Mouse (Mus musculus): ENCODE measurements at regions not wholly inside any gene's neighbourhood (a gene's known extent, or its start where the extent isn't known, plus 50 kb on each side); places are given as distances from the start of the nearest gene placed in this dataset.
A peak's percentile ranks its signal among the peaks of the same experiment; 100 is the strongest.

- DNase-seq, result no peak
Measured at GRCm38 (mm10) chr7:133223948-133224652, 99.9 kb upstream of the Ctbp2 start.

DNA sequence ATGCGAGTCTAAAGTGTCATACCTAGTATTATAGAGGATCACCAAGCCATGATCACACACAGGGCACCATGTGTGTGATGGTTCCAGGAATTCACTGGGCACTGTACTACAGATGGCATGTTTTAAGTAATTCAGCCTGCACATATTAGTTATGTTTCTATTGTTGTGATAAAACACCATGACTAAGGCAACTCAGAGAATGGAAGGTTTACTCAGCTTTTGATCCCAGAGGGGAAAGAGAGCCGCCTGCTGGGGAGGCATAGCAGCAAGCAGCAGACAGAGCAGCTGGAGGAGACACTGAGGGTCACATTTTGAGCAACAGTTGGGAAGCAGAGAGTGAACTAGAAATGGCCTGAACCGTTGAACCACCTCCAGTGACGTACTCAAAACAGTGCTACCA lies 88.2 kb upstream of the Ctbp2 start:
- no peak for DNase-seq

GRCm38 (mm10) chr7:133205704-133206103 lies 81.5 kb upstream of the Ctbp2 start:
- no peak for DNase-seq

- no peak for DNase-seq
Measured at GRCm38 (mm10) chr7:133204485-133204884, 80.3 kb upstream of the Ctbp2 start.

GRCm38 (mm10) chr7:133203933-133204332 lies 79.8 kb upstream of the Ctbp2 start:
- DNase-seq, result no peak

DNA sequence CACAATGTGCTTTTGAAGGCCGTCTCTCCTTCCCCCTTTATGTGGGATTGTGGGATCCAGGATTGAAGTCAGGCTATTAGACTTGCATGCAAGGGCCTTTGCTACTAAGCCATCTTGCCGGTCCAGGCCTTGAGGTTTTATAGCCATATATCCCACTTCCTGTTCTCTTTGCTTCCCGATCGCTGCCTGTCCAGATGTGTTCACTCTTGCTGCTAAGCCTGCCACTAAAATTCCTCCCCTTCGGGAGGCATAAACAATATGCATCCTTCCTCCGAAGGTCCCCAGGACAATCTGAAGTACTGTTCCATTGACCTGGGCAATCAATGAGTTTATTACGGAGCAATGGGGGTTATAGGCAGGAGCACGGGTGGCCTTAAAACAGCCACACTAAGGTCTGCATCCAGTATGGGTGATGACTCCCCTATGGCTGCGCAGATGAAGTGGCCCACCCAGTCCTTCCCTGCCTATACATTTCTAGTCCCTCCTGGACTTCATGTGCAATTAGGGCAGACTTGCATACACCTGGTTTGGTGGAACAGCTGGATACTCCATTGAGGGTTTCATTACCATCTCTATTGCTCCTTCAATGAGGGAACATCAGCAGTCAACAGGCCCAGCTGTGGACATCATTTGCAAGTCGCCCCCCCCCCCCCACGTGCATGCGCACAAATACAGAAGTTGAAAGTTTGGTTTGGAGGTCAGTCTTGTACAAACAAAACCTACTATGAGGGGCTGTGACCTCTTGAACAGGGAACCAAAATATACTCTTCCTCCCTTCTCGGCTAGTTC lies 78.1 kb upstream of the Ctbp2 start:
- DNase-seq, result no peak

GRCm38 (mm10) chr7:133199046-133199445 lies 74.9 kb upstream of the Ctbp2 start:
- DNase-seq, result no peak

- no peak for DNase-seq
Measured at GRCm38 (mm10) chr7:133189880-133190462, 65.8 kb upstream of the Ctbp2 start.

DNA sequence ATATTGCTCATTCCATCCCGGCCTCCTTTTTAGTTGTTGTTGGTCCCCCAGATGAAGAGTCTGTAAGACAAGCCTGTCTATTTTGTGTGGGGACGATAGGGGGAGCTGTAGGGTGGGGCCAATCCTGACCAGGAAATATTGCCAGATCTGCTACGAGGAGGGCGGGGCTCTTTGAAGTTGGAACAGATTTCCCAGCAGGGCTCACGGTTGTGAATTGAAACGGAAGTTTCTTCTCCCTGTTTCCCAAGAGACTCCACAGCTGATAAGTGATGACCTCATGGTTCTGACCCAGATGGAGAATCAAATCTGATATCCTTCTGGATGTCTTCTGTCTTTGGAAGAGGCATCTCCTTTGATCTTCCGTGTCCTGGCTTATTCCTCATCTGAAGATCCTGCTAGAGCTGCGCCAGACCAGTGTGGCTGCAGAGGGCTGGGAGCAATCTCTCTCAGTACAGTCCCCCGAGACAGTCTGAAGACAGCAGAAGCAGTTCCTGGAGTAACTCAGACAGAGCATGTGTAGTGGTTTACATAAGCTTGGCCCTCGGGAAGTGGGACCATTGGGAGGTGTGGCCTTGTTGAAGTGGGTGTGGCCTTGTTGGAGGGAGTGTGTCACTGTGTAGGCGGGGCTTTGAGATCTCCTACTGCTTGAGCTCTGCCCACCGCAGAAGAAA lies 61.9 kb upstream of the Ctbp2 start:
- DNase-seq, result peak; percentile 75 to 81

GRCm38 (mm10) chr7:133184905-133185594 lies 60.9 kb upstream of the Ctbp2 start:
- DNase-seq, result no peak

DNA sequence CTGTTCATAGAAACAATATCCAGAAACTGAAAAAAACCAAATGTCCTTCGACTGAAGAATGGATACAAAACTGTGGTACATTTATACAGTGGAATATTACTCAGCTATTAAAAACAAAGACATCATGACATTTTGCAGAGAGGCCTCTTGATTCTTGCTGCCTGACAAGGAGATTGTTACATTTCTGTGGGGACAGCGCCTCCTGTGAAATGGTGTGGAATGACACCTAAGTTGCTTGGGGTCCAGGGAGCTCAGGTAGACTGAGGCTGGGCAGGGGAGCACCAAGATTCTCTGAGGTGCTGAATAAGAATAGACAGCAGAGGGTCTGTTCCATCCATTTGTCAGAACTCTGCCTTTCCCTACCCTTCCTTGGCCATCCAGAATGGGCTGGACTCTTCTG lies 57.2 kb upstream of the Ctbp2 start:
- DNase-seq, result no peak

GRCm38 (mm10) chr7:133177179-133177575 lies 53.0 kb upstream of the Ctbp2 start:
- DNase-seq, result peak in 1 of 2 experiments; percentile 23

DNA sequence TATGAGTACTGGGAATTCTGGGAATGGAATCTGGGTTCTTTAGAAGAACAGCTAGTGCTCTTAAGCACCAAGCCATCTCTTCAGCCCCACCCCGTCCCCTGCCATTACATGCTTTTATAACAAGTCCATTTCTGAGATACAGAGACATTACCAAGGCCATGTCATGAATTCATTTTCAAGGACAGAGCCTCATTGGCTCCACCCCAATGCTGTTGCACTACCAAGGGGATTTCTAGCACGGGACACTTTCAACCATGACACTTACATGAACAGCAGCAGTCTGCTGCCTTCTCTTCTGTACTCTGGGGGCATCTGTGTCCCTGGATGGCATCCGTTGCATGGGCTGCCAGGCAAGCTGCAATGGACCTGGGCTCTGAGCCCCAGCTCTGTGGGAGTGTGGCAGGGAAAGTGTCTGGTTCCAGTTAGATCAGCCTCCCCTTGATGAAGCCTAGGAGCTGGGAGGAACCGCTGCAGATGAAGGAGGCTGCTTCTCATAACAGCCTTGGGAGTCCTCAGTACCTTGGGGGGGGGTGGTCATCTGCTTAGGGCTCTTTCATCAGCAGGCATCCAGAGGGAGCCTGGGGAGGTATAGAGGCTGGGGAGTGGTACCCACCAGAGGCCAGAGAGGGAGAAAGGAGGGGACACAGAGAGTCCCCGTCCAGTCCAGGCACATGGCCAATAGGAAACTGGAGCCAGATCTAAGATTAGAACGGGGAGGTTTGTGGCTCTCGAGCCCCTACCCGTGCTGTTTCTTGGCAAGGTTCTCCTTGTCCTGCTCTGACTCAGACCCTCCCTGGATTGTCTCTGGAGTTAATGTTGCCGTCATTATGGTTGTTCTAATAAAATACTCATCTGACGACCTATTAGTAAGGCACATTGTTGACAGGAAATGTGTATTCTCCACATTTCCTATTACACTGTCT lies 52.4 kb upstream of the Ctbp2 start:
- peak; percentile 41 to 48 for DNase-seq

Measured in kidney, postnatal 25 days (tissue).